Mouse (Mus musculus) retina, postnatal 1 day (tissue): Measurements from ENCODE around the gene Mgat4b.
"Not testable (repeated sequence)": the region's sequence is repeated elsewhere in the genome, so short reads cannot be mapped to it uniquely, and the experiment has no call there.

Experiments used
- DNase-seq: peaks from one replicate; pipeline ENCODE4 v3.0.0-alpha.2; 2012

Gene Mgat4b

GRCm38 (mm10) chr11:50210505-50211151 lies at the start of gene Mgat4b, which contains the start of gene Sqstm1:
Gene Mgat4b (plus strand): TSS chr11:50210890.
Gene Sqstm1 (minus strand): TSS chr11:50210827.
- DNase-seq, result peak; percentile 83

DNA sequence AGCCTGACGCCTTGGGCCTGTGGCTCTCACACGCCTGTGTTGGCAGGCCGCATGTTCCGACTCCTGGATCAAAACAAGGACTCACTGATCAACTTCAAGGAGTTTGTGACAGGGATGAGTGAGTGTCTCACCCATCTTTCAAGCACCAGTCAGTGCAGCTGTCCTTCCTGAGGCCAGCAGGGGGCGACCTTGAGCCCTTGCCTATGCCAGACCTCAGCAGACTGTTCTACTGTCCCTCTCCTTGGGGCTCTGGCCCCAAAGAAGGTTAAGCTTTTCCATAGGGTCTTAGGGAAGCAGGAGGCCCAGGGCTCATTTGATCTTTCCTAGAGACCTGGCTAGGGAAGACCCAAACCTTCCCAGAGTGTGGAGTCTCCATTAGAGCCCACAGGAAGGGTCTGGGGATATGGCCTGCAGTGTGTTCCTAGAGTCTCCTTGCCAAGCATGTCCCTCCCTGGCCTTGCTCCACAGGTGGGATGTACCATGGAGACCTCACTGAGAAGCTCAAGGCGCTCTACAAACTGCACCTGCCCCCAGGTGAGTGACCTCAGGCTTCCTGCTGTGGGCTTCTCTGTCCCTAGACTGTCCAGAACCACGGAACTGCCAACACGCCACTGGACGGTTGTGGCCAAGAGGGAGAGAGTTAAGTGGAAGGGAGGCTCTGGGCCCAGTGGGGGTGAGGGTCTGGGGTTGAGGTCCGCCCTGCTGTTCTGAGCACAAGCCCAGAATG lies 48.9 kb upstream of the Mgat4b start:
- peak; percentile 76 for DNase-seq

DNA sequence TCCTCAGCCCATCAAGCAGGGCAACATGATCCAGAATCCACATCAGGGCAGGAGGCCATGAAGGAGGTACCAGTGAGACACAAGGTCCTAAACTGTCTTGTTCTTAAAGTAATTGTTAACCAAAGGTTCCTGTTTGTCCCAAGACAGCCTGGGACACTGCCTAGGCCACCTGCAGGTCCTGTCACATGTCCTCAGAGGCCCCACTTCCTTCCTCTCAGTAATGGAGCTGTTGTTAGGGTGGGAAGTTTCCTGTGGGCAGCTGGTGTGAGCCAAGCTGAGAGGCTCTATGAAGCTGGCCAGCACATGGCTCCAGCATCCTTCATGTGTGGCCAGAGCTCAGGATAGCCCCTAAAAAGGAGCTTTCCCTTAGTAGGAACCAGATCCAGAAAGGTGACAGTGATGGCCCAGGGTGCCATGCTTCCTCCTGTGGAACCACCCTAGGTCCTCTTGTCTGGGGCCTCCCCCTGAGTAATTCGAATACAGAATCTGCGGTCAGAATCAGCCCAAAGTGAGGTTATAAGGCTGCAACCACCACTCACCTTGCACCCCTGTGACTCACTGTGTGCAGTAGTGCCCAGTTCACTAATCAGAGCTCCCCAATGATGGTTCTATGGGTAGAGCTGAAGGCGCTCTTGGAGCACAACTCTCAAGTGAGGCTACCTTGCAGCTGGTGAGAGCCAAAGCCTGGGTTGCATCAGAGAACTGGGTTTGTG lies 48.2 kb upstream of the Mgat4b start:
- no peak for DNase-seq

- no peak for DNase-seq
Measured at GRCm38 (mm10) chr11:50168352-50168751, 42.3 kb upstream of the Mgat4b start.

DNA sequence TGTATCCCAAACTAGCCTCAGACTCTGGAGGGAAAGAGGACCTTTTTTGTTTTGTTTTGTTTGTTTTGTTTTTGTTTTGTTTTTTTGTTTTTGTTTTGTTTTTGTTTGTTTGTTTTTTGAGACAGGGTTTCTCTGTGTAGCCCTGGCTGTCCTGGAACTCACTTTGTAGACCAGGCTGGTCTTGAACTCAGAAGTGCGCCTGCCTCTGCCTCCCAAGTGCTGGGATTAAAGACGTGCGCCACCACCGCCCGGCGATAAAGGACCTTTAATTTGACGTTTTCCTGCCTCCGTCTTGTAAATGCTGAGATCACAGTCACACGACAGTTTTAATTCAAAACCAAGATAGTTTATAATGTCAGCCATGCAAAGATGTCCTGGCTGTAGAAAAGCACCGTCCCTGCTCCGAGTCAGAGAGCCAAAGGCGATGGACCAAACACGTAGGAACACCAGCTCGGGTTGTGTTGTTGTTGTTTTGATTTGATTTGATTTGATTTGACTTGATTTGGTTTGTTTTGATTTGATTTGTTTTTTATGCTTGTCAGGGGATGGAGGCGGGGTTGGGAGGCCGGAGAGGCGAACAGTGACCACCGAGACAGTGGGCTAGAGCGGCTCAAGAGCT lies 36.5 kb upstream of the Mgat4b start, which contains the start of gene Mrnip:
Mrnip (plus strand) TSS at position 334 of the 619 bp plus-strand sequence.
- DNase-seq, result not testable (repeated sequence)

GRCm38 (mm10) chr11:50174730-50175187 lies 35.9 kb upstream of the Mgat4b start:
- peak; percentile 99 for DNase-seq

DNA sequence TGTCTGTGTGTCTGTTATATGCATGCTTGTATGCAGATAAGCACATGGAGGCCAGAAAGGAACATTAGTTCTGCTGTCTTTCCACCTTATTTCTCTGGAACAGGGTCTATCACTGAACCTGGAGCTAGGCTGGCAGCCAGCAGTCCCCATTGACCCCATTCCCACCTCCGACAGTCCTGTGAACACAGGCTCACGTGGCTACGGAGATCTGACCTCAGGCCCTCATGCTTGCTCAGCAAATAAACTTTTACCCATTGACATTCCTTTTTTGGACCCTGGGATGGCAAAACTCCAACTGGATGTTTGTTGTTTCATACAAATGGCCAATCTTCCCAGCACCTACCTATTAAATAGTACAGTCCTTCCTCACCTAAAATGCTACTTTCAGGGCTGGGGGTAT lies 34.3 kb upstream of the Mgat4b start:
- DNase-seq, result no peak

- DNase-seq, result no peak
Measured at GRCm38 (mm10) chr11:50177111-50177510, 33.6 kb upstream of the Mgat4b start.

- DNase-seq, result no peak
Measured at GRCm38 (mm10) chr11:50178532-50179488, 31.9 kb upstream of the Mgat4b start.

GRCm38 (mm10) chr11:50180478-50181231 lies 30.0 kb upstream of the Mgat4b start:
- no peak for DNase-seq

DNA sequence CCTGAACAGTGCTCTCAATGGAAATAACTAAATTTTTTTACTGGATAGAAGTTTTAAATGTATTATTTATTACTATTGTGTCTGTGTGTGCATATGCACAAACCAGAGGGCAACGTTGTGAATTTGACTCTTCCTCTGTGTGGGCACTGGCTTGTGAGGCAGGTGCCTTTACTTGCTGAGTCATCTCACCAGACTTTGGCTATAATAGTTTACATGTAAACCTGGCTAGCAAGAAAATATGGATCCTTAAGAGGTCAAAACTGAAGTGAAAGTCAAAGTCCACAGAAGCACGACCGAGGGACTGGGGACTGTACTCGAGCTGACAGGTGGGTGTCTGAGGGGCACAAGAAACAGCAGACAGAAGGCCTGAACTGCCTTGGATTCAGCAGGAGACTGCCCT lies 28.0 kb upstream of the Mgat4b start:
- DNase-seq, result no peak

GRCm38 (mm10) chr11:50184788-50185187 lies 25.9 kb upstream of the Mgat4b start:
- DNase-seq, result no peak

DNA sequence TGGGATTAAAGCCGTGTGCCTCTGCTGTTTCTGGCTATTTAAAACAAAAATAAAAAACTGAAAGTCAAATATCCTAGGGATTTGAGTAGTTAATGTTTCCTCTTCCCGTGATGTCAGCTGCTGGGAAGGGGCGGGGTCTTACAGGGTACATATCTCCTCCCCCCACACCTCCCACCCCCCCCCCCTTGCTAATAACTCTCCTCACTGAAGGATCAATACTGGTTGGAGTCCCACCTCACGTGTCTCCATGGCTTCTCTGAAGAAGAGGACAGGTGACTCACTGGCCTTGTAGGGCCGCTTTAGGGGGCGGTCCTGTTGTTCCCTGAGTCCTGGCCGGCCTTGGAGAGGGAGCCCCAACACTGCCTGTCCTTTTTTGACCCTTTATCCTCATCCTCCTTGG lies 22.0 kb upstream of the Mgat4b start:
- no peak for DNase-seq

DNA sequence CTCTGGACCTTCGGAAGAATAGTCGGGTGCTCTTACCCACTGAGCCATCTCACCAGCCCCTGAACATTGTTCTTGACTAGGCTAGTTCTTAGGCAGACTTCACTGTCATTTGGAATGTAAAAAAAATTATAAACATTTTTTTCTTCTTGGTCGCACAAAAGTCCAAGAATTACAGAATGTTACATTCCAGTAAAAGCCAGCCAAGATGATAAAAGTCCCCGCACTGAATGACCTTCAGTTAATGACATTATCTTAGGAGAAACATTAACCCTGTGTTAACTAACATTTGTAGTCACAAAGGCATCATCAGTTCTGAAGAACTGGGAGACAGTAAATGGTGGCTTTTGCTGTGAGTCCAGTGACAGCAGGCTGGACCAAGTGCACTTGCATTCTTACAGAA lies 20.3 kb upstream of the Mgat4b start:
- DNase-seq, result no peak

GRCm38 (mm10) chr11:50192278-50192677 lies 18.4 kb upstream of the Mgat4b start:
- DNase-seq, result no peak

DNA sequence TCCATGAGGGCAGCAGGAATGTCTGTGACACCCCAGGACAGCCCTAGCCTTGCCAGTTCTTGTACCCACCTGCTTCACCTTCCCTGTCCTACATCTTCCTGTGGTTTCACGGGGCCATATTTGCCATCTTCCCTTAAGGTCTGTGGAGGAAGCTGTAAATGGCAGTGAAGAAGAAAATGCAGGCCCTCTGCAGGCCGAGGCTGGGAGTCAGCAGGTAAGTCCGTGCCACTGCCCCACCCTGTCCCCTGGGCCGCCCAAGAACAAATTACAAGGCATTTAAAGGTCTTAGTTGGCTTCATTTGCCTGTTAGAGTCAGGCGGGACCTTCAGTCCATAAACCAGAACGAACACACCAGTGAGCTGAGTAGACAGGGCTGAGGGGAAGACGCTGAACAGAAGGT lies 16.6 kb upstream of the Mgat4b start:
- no peak for DNase-seq

DNA sequence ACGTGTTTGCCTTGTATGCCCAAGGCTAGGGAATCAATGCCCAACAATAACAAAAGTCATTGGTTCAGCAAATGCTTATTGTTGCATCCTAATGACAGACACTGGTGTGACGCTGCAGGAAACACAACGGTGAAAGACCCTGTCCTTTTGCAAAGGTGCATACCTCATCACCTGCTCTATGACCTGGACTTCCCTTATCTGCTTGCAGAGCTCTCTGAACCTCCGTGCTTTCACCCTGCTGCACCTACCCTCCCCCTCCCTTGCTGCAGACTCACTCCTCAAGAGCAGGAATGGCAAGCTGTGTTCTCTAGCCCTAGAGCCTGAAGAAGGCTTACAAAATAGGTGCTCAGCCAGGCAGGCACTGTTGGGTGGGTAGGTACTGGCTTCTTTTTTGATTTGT lies 15.9 kb upstream of the Mgat4b start:
- DNase-seq, result no peak

GRCm38 (mm10) chr11:50197500-50197899 lies 13.2 kb upstream of the Mgat4b start:
- DNase-seq, result no peak

DNA sequence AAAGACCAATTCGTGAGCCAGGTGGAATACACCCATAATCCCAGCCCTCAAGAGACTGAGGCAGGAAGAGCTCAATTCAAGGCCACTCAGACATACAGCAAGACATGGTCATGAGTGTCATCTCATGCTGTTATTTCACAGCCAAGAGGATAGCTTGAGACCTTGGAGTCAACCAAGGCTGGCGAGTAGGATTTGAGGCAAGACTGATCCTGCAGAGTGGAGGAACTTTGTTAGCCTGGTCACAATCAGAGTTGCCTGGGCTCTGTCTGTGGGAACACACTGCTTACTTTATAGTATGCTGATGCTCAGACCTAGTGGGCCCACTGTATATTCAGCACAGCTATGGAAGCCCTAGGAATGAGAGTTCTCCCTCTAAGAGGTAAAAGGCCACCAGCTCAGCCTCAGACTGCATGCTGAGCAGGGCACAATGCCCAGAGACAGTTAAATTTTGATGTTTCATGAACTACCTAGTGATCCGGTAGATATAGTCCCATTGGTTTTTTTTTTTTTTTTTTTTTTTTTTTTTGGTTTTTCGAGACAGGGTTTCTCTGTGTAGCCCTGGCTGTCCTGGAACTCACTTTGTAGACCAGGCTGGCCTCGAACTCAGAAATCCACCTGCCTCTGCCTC lies 12.4 kb upstream of the Mgat4b start:
- no peak for DNase-seq

DNA sequence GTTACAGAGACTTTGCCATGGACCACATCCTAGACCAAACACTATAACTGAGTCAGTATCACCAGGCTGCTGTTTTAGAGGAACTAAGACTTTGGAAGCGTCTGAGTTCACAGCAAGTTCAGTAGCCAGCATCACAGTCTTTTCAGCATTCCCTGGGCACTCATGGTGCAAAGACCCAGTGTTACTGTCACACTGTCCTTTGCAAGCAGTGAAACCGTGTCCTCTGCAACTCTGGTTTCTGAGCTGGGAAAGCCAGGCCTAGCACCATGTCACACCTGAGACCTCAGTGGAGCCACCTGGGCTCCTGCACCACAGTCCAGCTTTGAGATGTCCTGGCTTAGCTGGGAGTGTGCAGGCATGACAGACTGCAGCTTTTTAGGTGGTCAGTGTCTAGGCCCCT lies 11.8 kb upstream of the Mgat4b start:
- DNase-seq, result no peak

DNA sequence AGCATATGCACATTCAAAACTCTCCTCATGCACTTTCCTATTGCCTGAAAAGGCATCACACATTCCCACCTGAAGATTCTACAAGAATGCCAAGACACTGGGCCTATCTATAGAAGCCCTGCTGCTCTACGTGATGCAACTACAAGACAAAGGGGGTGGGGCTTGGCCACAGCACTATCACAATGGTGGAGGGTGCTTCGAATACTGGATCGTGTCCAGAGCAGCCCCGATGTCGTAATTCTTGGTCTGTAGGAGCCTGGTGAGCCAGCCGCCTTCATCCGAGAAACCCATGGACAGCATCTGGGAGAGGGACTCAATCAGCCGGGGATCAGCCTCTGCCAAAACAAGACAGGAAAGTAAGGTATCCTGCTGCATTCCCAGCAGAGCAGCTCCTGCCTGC lies 10.1 kb upstream of the Mgat4b start:
- DNase-seq, result no peak
